Mouse (Mus musculus) lung, adult 2 months (tissue): ENCODE measurements around the gene Chsy1. TPM values are rescaled to one million over a fixed set of nuclear protein-coding genes. Genes with fewer than 3 reads are reported as not detected.

ENCODE experiments used
- DNase-seq: peaks from one replicate; pipeline ENCODE4 v3.0.0; 2022
- H3K4me1 ChIP-seq: fragments of 200-500 bp; 2 replicates; pipeline ENCODE4 v1.6.1; 2011; ENCODE audit warnings: low read length; ENCODE audit not compliant: control insufficient read depth, insufficient read depth
- H3K4me3 ChIP-seq: fragments of 200-500 bp; replicated peaks from 2 replicates; pipeline ENCODE3; 2011; ENCODE audit warnings: low read depth, mild to moderate bottlenecking, control low read depth, low read length; ENCODE audit errors: extremely low read depth
- CTCF ChIP-seq: fragments of 200-500 bp; IDR thresholded peaks from 2 replicates; pipeline ENCODE4 v1.5.1; 2011; ENCODE audit warnings: mild to moderate bottlenecking, low read length, control low read depth; ENCODE audit not compliant: insufficient read depth
- POLR2A ChIP-seq: fragments of 200-500 bp; IDR thresholded peaks from 2 replicates; pipeline ENCODE4 v1.6.1; 2011; ENCODE audit warnings: low read depth, mild to moderate bottlenecking, control low read depth, low read length, borderline replicate concordance; ENCODE audit errors: extremely low read depth
- WGBS: fragments of 180-500 bp; shearing (Covaris S2); methylation state at CpG from one replicate; pipeline ENCODE4 v1.1.7; 2018; 5-methylcytosine and 5-hydroxymethylcytosine counted together
- polyA plus RNA-seq: library from polyadenylated mRNA; depleted of rRNA; stranded (reverse); fragments of >200 nt; gene quantifications from 2 replicates; pipeline ENCODE4 v1.2.3, GENCODE M21; 2012

Chsy1 gene
- polyA plus RNA-seq, 1 experiment = 18.1 TPM

- WGBS = 47% methylated on average over 5 of the region's 5 CpGs
- no peak for TF ChIP-seq POLR2A
- no peak for TF ChIP-seq CTCF
Measured at GRCm38 (mm10) chr7:66165036-66165798, 55.9 kb downstream of the Chsy1 start.

DNA sequence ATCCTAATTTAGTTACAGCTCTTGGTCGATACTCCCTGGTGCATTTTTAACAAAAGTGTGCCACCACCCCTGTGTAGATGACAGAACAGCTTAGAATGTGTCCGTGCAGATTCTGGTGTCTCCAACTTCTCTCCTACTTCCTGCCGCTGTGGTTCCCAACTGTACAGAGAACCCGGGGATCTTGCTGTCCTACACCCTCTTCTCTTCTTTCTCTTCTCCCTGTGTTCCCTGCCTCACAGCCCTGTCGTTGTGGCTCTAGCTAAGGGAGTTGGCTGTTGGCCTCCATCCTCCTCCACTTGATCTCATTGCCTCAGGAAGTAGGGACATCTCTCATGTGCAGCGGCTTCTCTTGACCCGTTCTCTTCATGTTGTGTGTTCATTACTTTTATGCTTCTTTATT is 59.6 kb downstream of the Chsy1 start:
- whole genome bisulfite sequencing = 71% methylated on average over 7 of the region's 7 CpGs

More at GRCm38 (mm10) chr7:66165036-66165798, 55.9 kb downstream of the Chsy1 start:
- DNase-seq = no peak
- Histone ChIP-seq H3K4me3 (no peak overlapping the region), H3K4me1 (peaks cover 2% of the 10 kb centered on the region)

DNA sequence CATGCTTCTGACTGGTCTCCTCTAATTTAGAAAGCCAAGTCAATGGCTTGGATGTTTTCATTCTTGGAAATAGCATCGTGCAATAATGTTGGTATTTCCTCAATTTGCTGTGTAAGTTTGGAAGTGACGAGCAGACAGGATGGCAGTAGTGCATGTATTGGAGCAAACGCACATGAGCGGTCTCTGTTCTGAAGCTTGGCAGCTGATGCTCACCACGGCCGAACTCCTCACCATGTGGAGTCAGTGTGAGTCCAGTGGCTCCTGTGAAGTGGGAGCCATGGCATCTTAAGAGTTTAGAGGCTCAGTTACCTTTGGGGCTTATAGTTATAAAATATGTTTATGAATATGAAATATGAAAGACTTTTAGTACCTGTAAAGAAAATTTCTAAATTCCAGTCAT is 60.2 kb downstream of the Chsy1 start:
- no peak for DNase-seq
- 63% methylated on average over 6 of the region's 6 CpGs for WGBS
- TF ChIP-seq POLR2A (no peak), CTCF (no peak)
- H3K4me3 ChIP-seq = no peak overlapping the region
- H3K4me1 ChIP-seq = peaks cover 2% of the 10 kb centered on the region; the same call in 1 of the 2 replicates

More for the DNA sequence above, 59.6 kb downstream of the Chsy1 start:
- no peak for DNase-seq
- Histone ChIP-seq H3K4me3 (no peak overlapping the region), H3K4me1 (peaks cover 2% of the 10 kb centered on the region)
- no peak for TF ChIP-seq CTCF
- TF ChIP-seq POLR2A = no peak

GRCm38 (mm10) chr7:66170802-66171505 is 61.6 kb downstream of the Chsy1 start:
- TF ChIP-seq POLR2A = no peak
- no peak for TF ChIP-seq CTCF
- Histone ChIP-seq H3K4me1 (peaks cover 4% of the 10 kb centered on the region; the same call in 1 of the 2 replicates), H3K4me3 (no peak overlapping the region)
- no peak for DNase-seq
- 96% methylated on average over 27 of the region's 27 CpGs for WGBS

DNA sequence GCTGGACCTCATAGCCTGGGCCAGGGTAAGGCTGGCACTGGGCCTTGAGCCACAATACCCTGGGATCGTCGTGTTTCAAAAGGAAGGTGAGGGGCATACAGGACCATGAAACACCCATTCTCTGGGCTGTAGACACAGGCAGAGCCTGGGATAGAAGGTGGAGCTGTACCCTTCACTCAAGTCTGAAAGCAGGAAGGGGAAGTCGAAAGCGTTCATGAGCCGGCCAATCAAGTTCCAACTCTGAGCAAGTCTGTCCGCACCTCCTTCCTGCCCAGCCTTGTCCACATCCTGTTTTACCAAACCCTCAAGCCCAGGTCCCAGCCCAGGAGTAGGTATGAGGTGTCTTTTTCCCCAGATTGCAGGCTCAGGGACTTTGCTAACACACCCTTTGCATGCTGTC is 66.4 kb downstream of the Chsy1 start:
- no peak for TF ChIP-seq CTCF
- TF ChIP-seq POLR2A = no peak
- WGBS = 60% methylated on average over 6 of the region's 6 CpGs
- Histone ChIP-seq H3K4me3 (no peak overlapping the region), H3K4me1 (peaks cover 10% of the 10 kb centered on the region)
- DNase-seq = no peak

- H3K4me1 ChIP-seq = peaks cover 10% of the 10 kb centered on the region
- no peak overlapping the region for H3K4me3 ChIP-seq
- DNase-seq = no peak
- no peak for TF ChIP-seq CTCF
- no peak for TF ChIP-seq POLR2A
- whole genome bisulfite sequencing = 83% methylated on average over 4 of the region's 4 CpGs
Measured at GRCm38 (mm10) chr7:66176256-66176655, 66.9 kb downstream of the Chsy1 start.

DNA sequence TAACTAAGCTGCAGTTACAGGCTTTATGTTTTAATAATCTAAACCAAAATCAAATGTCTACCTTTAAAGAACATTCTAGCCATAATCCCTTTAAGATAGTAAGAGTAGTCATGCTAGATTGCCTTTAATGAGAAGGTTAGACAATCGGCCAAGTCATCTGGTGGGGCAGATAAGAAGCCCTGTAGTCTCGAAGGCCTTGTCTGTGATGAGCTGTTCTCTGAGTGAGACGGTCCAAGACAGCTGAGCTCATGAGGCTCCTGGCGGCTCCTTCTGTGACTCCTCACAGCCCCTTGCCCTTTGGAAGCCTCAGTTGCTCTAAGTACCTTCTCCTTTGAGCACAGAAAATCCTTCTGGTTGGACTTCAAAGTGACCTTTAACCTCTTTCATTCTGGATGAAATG is 67.6 kb downstream of the Chsy1 start:
- 70% methylated on average over 4 of the region's 4 CpGs for WGBS
- TF ChIP-seq POLR2A (no peak), CTCF (no peak)

GRCm38 (mm10) chr7:66178101-66178500 is 68.8 kb downstream of the Chsy1 start:
- no peak overlapping the region for H3K4me3 ChIP-seq
- DNase-seq = no peak
- TF ChIP-seq POLR2A = no peak
- no peak for TF ChIP-seq CTCF
- 94% methylated on average over 6 of the region's 6 CpGs for WGBS
- H3K4me1 ChIP-seq = peaks cover 10% of the 10 kb centered on the region

More for the DNA sequence above, 67.6 kb downstream of the Chsy1 start:
- peaks cover 10% of the 10 kb centered on the region for H3K4me1 ChIP-seq
- no peak overlapping the region for H3K4me3 ChIP-seq
- no peak for DNase-seq

DNA sequence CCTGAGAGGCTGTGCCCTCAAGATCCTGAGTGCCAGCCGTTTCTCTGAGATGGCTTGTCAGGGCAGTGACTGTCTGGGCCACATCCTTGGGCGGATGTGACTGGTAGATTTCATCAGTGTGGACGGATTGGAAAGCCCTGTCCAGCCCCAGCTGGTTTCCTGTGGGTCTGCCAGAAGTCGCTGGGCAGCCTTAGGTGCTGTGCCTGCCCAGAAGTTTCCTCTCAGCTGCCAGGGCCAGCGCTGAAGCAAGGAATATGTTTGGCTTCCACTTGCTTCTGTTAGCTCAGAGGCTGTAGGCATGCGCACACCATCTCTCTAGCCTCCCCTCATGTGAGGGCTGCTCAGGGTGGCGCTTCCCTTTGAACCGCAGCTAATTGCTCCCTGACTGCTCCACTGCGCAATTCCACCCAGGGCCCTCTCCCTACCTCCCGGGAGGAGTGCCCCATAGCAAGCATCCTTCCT is 69.8 kb downstream of the Chsy1 start:
- peak; percentile 31 for DNase-seq
- Histone ChIP-seq H3K4me1 (peaks cover 10% of the 10 kb centered on the region), H3K4me3 (no peak overlapping the region)
- 16% methylated on average over 10 of the region's 10 CpGs for WGBS
- TF ChIP-seq CTCF (no peak), POLR2A (no peak)
